Mouse (Mus musculus) stomach, embryonic 15.5 days (tissue): Measurements from ENCODE around the gene Slc12a7. TPM values are rescaled to one million over a fixed set of nuclear protein-coding genes. Genes with fewer than 3 reads are reported as not detected.

Experiments used
- ATAC-seq: fragments of 200-750 bp; cut with Nextera tagmentation; 2 replicates; pipeline ENCODE4 v1.8.0; 2017; ENCODE audit warnings: low read depth, moderate number of reproducible peaks, moderate TSS enrichment; ENCODE audit not compliant: insufficient read depth, low FRiP score
- H3K27ac ChIP-seq: fragments of 300-500 bp; sonication (generic); 2 replicates; pipeline ENCODE4 v1.5.1; 2015; ENCODE audit warnings: mild to moderate bottlenecking, inconsistent platforms
- H3K27me3 ChIP-seq: fragments of 300-500 bp; sonication (generic); replicated peaks from 2 replicates; pipeline ENCODE4 v1.6.1; 2015; ENCODE audit warnings: inconsistent platforms
- H3K36me3 ChIP-seq: fragments of 300-500 bp; sonication (generic); 2 replicates; pipeline ENCODE4 v1.6.1; 2015; ENCODE audit warnings: inconsistent platforms
- H3K4me1 ChIP-seq: fragments of 300-500 bp; sonication (generic); 2 replicates; pipeline ENCODE4 v1.6.1; 2015; ENCODE audit warnings: inconsistent platforms
- H3K4me2 ChIP-seq: fragments of 300-500 bp; sonication (generic); 2 replicates; pipeline ENCODE4 v1.6.1; 2015; ENCODE audit warnings: mild to moderate bottlenecking, inconsistent platforms
- H3K4me3 ChIP-seq: fragments of 300-500 bp; sonication (generic); replicated peaks from 2 replicates; pipeline ENCODE4 v1.5.1; 2015; ENCODE audit warnings: inconsistent platforms
- H3K9ac ChIP-seq: fragments of 300-500 bp; sonication (generic); 2 replicates; pipeline ENCODE4 v1.6.1; 2015; ENCODE audit warnings: inconsistent platforms
- H3K9me3 ChIP-seq: fragments of 300-500 bp; sonication (generic); 2 replicates; pipeline ENCODE4 v1.6.1; 2016; ENCODE audit warnings: inconsistent platforms
- WGBS: fragments of 180-500 bp; shearing (Covaris S2); methylation state at CpG from one replicate; pipeline ENCODE4 v1.1.7; 2015; 5-methylcytosine and 5-hydroxymethylcytosine counted together
- polyA plus RNA-seq: library from polyadenylated mRNA; unstranded; fragments of >200 nt; fragmentation: Nextera tagmentation; extraction: Ambion mirVana; gene quantifications from 2 replicates; pipeline ENCODE4 v1.2.1, GENCODE M21; 2015

Gene Slc12a7
- polyA plus RNA-seq, 1 experiment from 2014 or later = 17.5 TPM

DNA sequence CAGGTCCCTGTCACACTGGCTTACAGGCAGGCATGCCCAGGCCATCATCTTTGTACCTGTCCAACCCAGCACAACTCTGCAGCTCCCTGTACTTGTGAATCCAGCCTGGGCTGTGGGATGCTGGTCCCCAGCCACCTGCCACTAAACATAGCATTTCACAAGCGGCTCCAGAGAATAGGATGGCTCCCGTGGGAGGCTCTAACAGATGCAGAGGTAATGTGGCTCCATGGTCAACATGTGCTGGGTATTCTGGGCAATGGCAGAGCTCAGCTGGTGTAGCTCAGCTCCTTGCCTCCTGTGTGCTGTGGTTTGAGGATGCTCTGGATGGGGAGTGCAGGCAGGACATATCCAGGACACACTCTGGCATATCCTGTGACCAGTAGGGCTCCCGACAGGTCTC lies 10.8 kb downstream of the Slc12a7 start:
- no peaks in the 10 kb centered on the region for H3K4me1 ChIP-seq
- no peak overlapping the region for H3K4me3 ChIP-seq
- H3K27me3 ChIP-seq = 0 out of 2 replicates have a peak, but pooled peaks cover 2% of the 10 kb centered on the region
- no peak overlapping the region for H3K9ac ChIP-seq
- no peaks in the 10 kb centered on the region for H3K9me3 ChIP-seq
- ATAC-seq = no peak
- H3K27ac ChIP-seq = no peak overlapping the region
- no peaks in the 10 kb centered on the region for H3K36me3 ChIP-seq
- H3K4me2 ChIP-seq = no peak overlapping the region
- WGBS = 65% methylated on average over 3 of the region's 3 CpGs

- Histone ChIP-seq H3K36me3 (no peaks in the 10 kb centered on the region), H3K4me3 (no peak overlapping the region), H3K4me1 (0 out of 2 replicates have a peak, but pooled peaks cover 6% of the 10 kb centered on the region), H3K27ac (0 out of 2 replicates have a peak overlapping the region, but pooled peaks have one; percentile 10), H3K27me3 (0 out of 2 replicates have a peak, but pooled peaks cover 2% of the 10 kb centered on the region), H3K4me2 (no peak overlapping the region), H3K9ac (no peak overlapping the region), H3K9me3 (no peaks in the 10 kb centered on the region)
- no peak for ATAC-seq
- 39% methylated on average over 15 of the region's 15 CpGs for WGBS
Measured at GRCm38 (mm10) chr13:73748663-73749440, 16.0 kb downstream of the Slc12a7 start.

DNA sequence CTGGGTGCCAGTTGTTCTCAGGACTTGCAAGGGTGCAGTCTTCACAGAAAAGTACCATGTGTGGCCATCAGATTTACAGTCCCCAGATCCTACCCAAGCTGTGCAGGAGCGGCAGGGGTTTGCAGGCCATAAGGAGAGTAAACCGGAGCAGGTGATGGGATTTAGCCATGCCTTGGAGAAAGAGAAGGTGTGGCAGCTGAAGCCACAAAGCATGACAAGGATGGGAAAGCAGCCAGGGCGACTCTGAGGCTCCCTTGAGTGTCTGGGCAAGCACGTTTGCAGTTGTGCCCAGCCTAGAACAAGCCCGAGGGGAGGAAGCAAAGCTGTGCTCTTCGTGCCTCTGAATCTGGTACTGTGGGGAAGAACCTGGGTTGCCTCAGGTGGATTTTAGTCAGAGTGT lies 17.5 kb downstream of the Slc12a7 start:
- Histone ChIP-seq H3K4me3 (no peak overlapping the region), H3K9ac (no peak overlapping the region), H3K4me1 (0 out of 2 replicates have a peak, but pooled peaks cover 6% of the 10 kb centered on the region), H3K36me3 (no peaks in the 10 kb centered on the region), H3K4me2 (no peak overlapping the region), H3K27me3 (0 out of 2 replicates have a peak, but pooled peaks cover 2% of the 10 kb centered on the region), H3K9me3 (no peaks in the 10 kb centered on the region), H3K27ac (no peak overlapping the region)
- WGBS = 59% methylated on average over 6 of the region's 6 CpGs
- ATAC-seq = no peak

GRCm38 (mm10) chr13:73751284-73751683 lies 18.4 kb downstream of the Slc12a7 start:
- no peak overlapping the region for H3K4me2 ChIP-seq
- H3K4me3 ChIP-seq = no peak overlapping the region
- WGBS = 76% methylated on average over 3 of the region's 3 CpGs

GRCm38 (mm10) chr13:73755809-73756208 lies 22.9 kb downstream of the Slc12a7 start:
- no peaks in the 10 kb centered on the region for H3K36me3 ChIP-seq
- H3K9me3 ChIP-seq = no peaks in the 10 kb centered on the region

More at GRCm38 (mm10) chr13:73751284-73751683, 18.4 kb downstream of the Slc12a7 start:
- H3K27me3 ChIP-seq = 0 out of 2 replicates have a peak, but pooled peaks cover 2% of the 10 kb centered on the region
- H3K36me3 ChIP-seq = no peaks in the 10 kb centered on the region
- no peak overlapping the region for H3K27ac ChIP-seq
- 0 out of 2 replicates have a peak, but pooled peaks cover 6% of the 10 kb centered on the region for H3K4me1 ChIP-seq
- no peak overlapping the region for H3K9ac ChIP-seq
- H3K9me3 ChIP-seq = no peaks in the 10 kb centered on the region
- no peak for ATAC-seq

DNA sequence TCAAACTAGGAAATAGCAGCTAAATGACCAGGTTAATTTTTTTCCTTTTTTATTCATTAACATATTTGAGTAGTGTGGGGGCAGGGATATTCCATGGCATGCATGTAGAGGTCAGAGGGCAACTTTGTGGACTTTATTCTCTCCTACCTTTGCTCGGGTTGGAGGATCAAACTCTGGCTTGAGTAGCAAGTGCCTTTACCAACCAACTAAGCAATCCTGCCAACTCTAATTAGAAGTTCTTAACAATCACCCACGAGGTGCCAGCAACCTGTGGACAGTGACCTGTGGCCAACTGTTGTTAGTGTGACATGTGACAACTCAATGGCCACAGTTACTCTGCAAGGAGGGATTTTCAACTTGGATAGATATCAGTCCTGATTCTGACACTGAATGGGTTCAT lies 24.0 kb downstream of the Slc12a7 start:
- WGBS = 58% methylated on average over 2 of the region's 2 CpGs
- H3K36me3 ChIP-seq = no peaks in the 10 kb centered on the region
- no peak overlapping the region for H3K27ac ChIP-seq
- no peak overlapping the region for H3K4me3 ChIP-seq
- no peaks in the 10 kb centered on the region for H3K4me1 ChIP-seq
- no peak overlapping the region for H3K9ac ChIP-seq
- H3K27me3 ChIP-seq = no peaks in the 10 kb centered on the region
- ATAC-seq = no peak
- H3K9me3 ChIP-seq = no peaks in the 10 kb centered on the region
- no peak overlapping the region for H3K4me2 ChIP-seq

More at GRCm38 (mm10) chr13:73755809-73756208, 22.9 kb downstream of the Slc12a7 start:
- Histone ChIP-seq H3K27me3 (no peaks in the 10 kb centered on the region), H3K4me2 (no peak overlapping the region), H3K27ac (no peak overlapping the region), H3K4me1 (no peaks in the 10 kb centered on the region), H3K4me3 (no peak overlapping the region), H3K9ac (no peak overlapping the region)
- ATAC-seq = no peak
- WGBS = 58% methylated on average over 3 of the region's 3 CpGs

DNA sequence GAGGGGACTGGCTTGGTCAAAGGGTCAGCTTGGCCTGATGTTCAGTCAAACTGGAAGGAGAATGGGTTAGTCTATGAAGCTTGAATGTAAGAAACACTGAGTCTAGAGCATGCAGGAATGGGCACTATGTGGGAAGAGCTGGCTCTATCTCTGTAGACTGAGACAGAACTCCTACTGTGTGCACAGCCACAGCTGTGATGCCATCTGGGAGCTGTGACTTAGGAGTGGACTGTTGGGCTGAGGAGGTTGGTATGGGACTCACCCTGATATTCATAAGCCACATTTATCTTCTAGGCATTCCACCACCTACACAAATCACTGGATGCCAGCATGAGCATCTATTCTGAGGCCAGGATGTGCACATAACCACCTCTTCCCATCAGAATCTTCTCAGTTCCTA lies 24.5 kb downstream of the Slc12a7 start:
- Histone ChIP-seq H3K4me2 (no peak overlapping the region), H3K27me3 (no peaks in the 10 kb centered on the region), H3K9ac (no peak overlapping the region), H3K4me3 (no peak overlapping the region), H3K36me3 (no peaks in the 10 kb centered on the region), H3K9me3 (no peaks in the 10 kb centered on the region), H3K27ac (no peak overlapping the region), H3K4me1 (no peaks in the 10 kb centered on the region)
- no peak for ATAC-seq

DNA sequence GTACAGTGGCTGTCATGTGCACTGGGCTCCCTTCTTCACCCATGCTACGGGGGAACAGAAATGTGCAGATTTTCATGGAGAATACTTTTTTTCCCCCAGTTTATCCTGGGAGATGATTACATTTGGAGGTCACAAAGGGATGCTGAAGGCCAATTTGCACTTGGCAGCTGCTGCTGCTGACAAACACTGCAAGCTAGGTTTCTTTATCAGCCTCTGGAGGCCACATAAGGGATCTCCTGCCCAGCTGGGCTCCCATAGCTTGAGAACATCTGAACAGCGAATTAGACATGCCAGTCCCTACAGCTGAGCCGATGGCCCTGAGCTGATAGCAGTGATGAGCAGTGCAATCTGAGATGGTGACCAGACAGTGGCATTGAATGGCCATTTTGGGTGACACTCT lies 26.7 kb downstream of the Slc12a7 start:
- WGBS = 74% methylated on average over 3 of the region's 3 CpGs
- Histone ChIP-seq H3K27me3 (no peaks in the 10 kb centered on the region), H3K4me3 (no peak overlapping the region), H3K4me1 (peaks cover 14% of the 10 kb centered on the region), H3K9me3 (no peaks in the 10 kb centered on the region), H3K4me2 (no peak overlapping the region), H3K9ac (no peak overlapping the region), H3K36me3 (no peaks in the 10 kb centered on the region), H3K27ac (no peak overlapping the region)
- ATAC-seq = no peak

DNA sequence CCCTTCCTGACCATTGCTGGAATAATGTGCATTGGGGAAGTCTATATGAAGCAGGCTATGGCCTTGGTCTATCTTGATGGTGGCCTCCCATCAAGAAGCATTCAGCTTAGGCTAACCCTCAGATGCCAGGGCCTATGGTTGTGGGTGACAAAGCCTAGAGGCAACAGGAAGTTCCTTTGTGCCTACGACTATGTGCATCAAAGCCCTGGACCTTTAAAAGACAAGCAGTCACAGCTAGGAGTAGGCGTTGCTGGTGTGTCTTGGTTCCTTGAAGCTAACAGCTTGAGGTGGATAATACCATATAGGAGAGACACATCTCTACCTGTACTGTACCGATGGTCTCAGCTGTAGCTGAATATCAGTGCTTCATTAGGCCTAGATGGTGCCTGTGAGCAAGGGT lies 27.2 kb downstream of the Slc12a7 start:
- no peak for ATAC-seq
- Histone ChIP-seq H3K9me3 (no peaks in the 10 kb centered on the region), H3K9ac (no peak overlapping the region), H3K4me2 (no peak overlapping the region), H3K4me3 (no peak overlapping the region), H3K27me3 (no peaks in the 10 kb centered on the region), H3K36me3 (no peaks in the 10 kb centered on the region), H3K4me1 (peaks cover 19% of the 10 kb centered on the region), H3K27ac (no peak overlapping the region)
- 90% methylated on average over 3 of the region's 3 CpGs for WGBS

GRCm38 (mm10) chr13:73762938-73763337 lies 30.0 kb downstream of the Slc12a7 start:
- Histone ChIP-seq H3K4me2 (peak overlapping the region; percentile 77), H3K9me3 (no peaks in the 10 kb centered on the region), H3K27ac (no peak overlapping the region), H3K4me1 (peaks cover 33% of the 10 kb centered on the region), H3K36me3 (no peaks in the 10 kb centered on the region), H3K4me3 (peak overlapping the region; percentile 59), H3K27me3 (no peaks in the 10 kb centered on the region), H3K9ac (no peak overlapping the region)
- 43% methylated on average over 6 of the region's 6 CpGs for WGBS
- 0 out of 2 replicates have a peak, but pooled peaks have one; percentile 1 for ATAC-seq

- H3K27me3 ChIP-seq = no peaks in the 10 kb centered on the region
- peak; percentile 90 for ATAC-seq
- H3K4me1 ChIP-seq = peaks cover 33% of the 10 kb centered on the region
- no peaks in the 10 kb centered on the region for H3K36me3 ChIP-seq
- H3K9ac ChIP-seq = peak overlapping the region; percentile 48
- peak overlapping the region; percentile 59 for H3K4me3 ChIP-seq
- under 1% methylated on average over 70 of the region's 70 CpGs for WGBS
- H3K27ac ChIP-seq = peak overlapping the region; percentile 33
- H3K4me2 ChIP-seq = peak overlapping the region; percentile 77
- no peaks in the 10 kb centered on the region for H3K9me3 ChIP-seq
Measured at GRCm38 (mm10) chr13:73763439-73764255, 30.8 kb downstream of the Slc12a7 start.
